Mouse (Mus musculus): ENCODE data around the gene Shd. TPM values are rescaled to one million over a fixed set of nuclear protein-coding genes. Genes with fewer than 3 reads are reported as not detected.

The Shd gene
- total and polyA plus RNA-seq, 3 experiments, result 0.46 to 0.87 (median 0.47) TPM

DNA sequence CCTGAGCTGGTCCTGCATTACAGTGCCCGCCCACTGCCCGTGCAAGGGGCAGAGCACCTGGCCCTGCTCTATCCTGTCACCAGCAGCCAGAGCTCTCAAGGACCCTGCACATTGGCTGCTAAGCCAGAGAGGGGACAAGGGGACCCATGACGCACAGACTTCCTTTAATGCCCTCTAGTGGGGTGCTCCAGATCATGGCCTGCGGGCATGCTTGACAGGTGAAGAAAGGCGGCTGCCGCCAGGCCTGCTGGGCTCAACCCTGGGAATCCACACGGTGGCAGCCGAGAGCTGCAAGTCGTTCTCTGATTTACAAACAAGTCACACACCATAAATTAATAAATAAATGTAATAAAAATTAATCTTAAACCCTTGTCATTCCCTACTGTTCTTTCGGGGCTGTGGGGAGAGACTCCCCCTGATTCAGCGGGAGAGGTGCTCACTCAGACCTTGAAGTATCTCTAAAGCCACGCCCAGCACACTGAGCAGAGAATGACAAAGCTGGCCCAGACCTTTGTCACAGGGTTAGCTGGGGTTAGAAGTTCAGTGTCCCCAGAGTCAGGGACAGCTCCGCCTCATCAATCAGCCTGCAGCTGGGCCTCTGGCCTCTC is 6.1 kb downstream of the Shd start:
- in situ Hi-C loops (cut with MboI; ENCODE audit: low pct_ligation_motif_present, low pct_unique_long_range_greater_than_20kb, low sequenced_read_pairs), result no loop called here
- peak; percentile 63 for DNase-seq (ENCODE audit: extremely low read depth)
- Histone ChIP-seq H3K9ac (ENCODE audit: insufficient read depth, low read depth) (no peak overlapping the region), H3K4me3 (replicated peaks in 1 of 3; ENCODE audit: low read depth in 2 of 3, low read length in 2 of 3, poor library complexity in 1 of 3) (no peak overlapping the region), H3K4me1 (ENCODE audit: control insufficient read depth in 1 of 2, insufficient read depth in 2 of 2) (peaks cover 3 to 13% of the 10 kb centered on the region in 2 experiments; a peak in 3 of 4 replicates), H3K4me2 (ENCODE audit: insufficient read depth, low read depth, poor library complexity, severe bottlenecking) (no peak overlapping the region), H3K79me2 (replicated peaks; ENCODE audit: control insufficient read depth, extremely low read depth, insufficient read depth, poor library complexity, severe bottlenecking) (no peaks in the 10 kb centered on the region), H3K27me3 (replicated peaks) (peaks cover 14% of the 10 kb centered on the region), H3K27ac (ENCODE audit: insufficient read depth, low read depth) (peak overlapping the region; percentile 59), H3K36me3 (replicated peaks in 1 of 2; ENCODE audit: control insufficient read depth in 1 of 2, insufficient read depth in 1 of 2, low read length in 1 of 2) (no peaks in the 10 kb centered on the region), H3K9me3 (replicated peaks; ENCODE audit: low read length) (peaks cover 1% of the 10 kb centered on the region)
- dilution Hi-C loops (cut with MboI; ENCODE audit: extremely low pct_ligation_motif_present, extremely low pct_unique_long_range_greater_than_20kb, low sequenced_read_pairs), result no loop called here
- TF ChIP-seq IRF4 (IDR thresholded peaks at IDR 0.05; ENCODE audit: low read depth, low read length) (peak; percentile 8; the same call in 1 of the 2 replicates), ELF1 (IDR thresholded peaks at IDR 0.05; ENCODE audit: low read depth, low read length) (peak; percentile 8; the same call in 1 of the 2 replicates), MAFK (IDR thresholded peaks at IDR 0.05; ENCODE audit: insufficient replicate concordance, low read length) (no peak), TCF12 (IDR thresholded peaks at IDR 0.05; ENCODE audit: low read depth, low read length) (peak; percentile 19; the same call in 1 of the 2 replicates), JUND (conservative IDR thresholded peaks at IDR 0.05; ENCODE audit: low read depth, low read length) (no peak), SMC3 (IDR thresholded peaks at IDR 0.05; ENCODE audit: low read depth, low read length) (peak; percentile 75), RAD21 (IDR thresholded peaks at IDR 0.05; ENCODE audit: low read depth, low read length) (peak; percentile 77), CTCF (conservative IDR thresholded peaks at IDR 0.05 in 1 of 2, IDR thresholded peaks at IDR 0.05 in 1 of 2; ENCODE audit: low read depth in 2 of 2, low read length in 2 of 2) (peak; percentile 79 to 95), HCFC1 (IDR thresholded peaks at IDR 0.05; ENCODE audit: low read depth, low read length) (0 out of 2 replicates have a peak, but pooled peaks have one; percentile 15), MAX (IDR thresholded peaks at IDR 0.05; ENCODE audit: low read length) (0 out of 2 replicates have a peak, but pooled peaks have one; percentile 16)

DNA sequence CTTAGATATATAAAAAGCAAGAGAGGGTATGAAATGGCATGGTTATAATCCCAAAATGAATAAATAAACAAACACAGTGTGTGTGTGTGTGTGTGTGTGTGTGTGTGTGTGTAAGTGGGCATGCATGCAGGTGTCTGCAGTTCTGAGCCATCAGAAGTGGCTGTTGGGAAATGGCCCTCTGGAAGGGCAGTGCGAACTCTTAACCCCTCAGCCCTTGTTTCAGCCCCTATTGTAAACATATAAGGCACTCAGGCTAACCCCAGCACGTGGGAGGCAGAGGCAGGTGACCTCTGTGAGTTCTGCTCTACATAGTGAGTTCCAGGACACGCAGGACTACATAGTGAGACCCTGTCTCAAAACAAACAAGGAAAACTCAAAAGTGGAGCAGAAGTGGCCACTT is 7.0 kb downstream of the Shd start:
- H3K4me1 ChIP-seq (ENCODE audit: control insufficient read depth in 1 of 2, insufficient read depth in 2 of 2), result peaks cover 3 to 13% of the 10 kb centered on the region in 2 experiments; a peak in 3 of 4 replicates
- peaks cover 15% of the 10 kb centered on the region for H3K27me3 ChIP-seq (replicated peaks)
- H3K4me2 ChIP-seq (ENCODE audit: insufficient read depth, low read depth, poor library complexity, severe bottlenecking), result no peak overlapping the region
- DNase-seq (ENCODE audit: extremely low read depth), result no peak
- no peak overlapping the region for H3K4me3 ChIP-seq (replicated peaks in 1 of 3; ENCODE audit: low read depth in 2 of 3, low read length in 2 of 3, poor library complexity in 1 of 3)
- dilution Hi-C loops (cut with MboI; ENCODE audit: extremely low pct_ligation_motif_present, extremely low pct_unique_long_range_greater_than_20kb, low sequenced_read_pairs) (no loop called here), in situ Hi-C loops (cut with MboI; ENCODE audit: low pct_ligation_motif_present, low pct_unique_long_range_greater_than_20kb, low sequenced_read_pairs) (no loop called here)
- H3K36me3 ChIP-seq (replicated peaks in 1 of 2; ENCODE audit: control insufficient read depth in 1 of 2, insufficient read depth in 1 of 2, low read length in 1 of 2), result no peaks in the 10 kb centered on the region
- H3K9me3 ChIP-seq (replicated peaks; ENCODE audit: low read length), result peaks cover 2% of the 10 kb centered on the region
- TF ChIP-seq E2F4 (IDR thresholded peaks at IDR 0.05; ENCODE audit: insufficient replicate concordance, low read depth, low read length) (no peak), CHD2 (IDR thresholded peaks at IDR 0.05; ENCODE audit: low read length) (no peak), NELFE (IDR thresholded peaks at IDR 0.05; ENCODE audit: low read depth, low read length) (no peak), CHD1 (IDR thresholded peaks at IDR 0.05; ENCODE audit: low read depth, low read length) (no peak), MEF2A (IDR thresholded peaks at IDR 0.05; ENCODE audit: borderline replicate concordance, low read depth, low read length) (no peak), ELF1 (IDR thresholded peaks at IDR 0.05; ENCODE audit: low read depth, low read length) (no peak), ETS1 (conservative IDR thresholded peaks at IDR 0.05; ENCODE audit: low read depth, low read length) (no peak), NRF1 (IDR thresholded peaks at IDR 0.05; ENCODE audit: low read depth, low read length) (no peak), TBP (conservative IDR thresholded peaks at IDR 0.05; ENCODE audit: low read depth, low read length) (no peak), MAX (IDR thresholded peaks at IDR 0.05; ENCODE audit: low read length) (no peak), RAD21 (IDR thresholded peaks at IDR 0.05; ENCODE audit: low read depth, low read length) (no peak), IRF4 (IDR thresholded peaks at IDR 0.05; ENCODE audit: low read depth, low read length) (no peak), SIN3A (IDR thresholded peaks at IDR 0.05; ENCODE audit: low read length) (no peak)
- no peak overlapping the region for H3K27ac ChIP-seq (ENCODE audit: insufficient read depth, low read depth)
- no peak overlapping the region for H3K9ac ChIP-seq (ENCODE audit: insufficient read depth, low read depth)
- no peaks in the 10 kb centered on the region for H3K79me2 ChIP-seq (replicated peaks; ENCODE audit: control insufficient read depth, extremely low read depth, insufficient read depth, poor library complexity, severe bottlenecking)
